Mouse (Mus musculus): ENCODE data around the gene Ccr1. TPM values are rescaled to one million over a fixed set of nuclear protein-coding genes. Genes with fewer than 3 reads are reported as not detected.

Gene Ccr1
- polyA plus RNA-seq, 1 experiment from 2014 or later: 1.9 TPM

DNA sequence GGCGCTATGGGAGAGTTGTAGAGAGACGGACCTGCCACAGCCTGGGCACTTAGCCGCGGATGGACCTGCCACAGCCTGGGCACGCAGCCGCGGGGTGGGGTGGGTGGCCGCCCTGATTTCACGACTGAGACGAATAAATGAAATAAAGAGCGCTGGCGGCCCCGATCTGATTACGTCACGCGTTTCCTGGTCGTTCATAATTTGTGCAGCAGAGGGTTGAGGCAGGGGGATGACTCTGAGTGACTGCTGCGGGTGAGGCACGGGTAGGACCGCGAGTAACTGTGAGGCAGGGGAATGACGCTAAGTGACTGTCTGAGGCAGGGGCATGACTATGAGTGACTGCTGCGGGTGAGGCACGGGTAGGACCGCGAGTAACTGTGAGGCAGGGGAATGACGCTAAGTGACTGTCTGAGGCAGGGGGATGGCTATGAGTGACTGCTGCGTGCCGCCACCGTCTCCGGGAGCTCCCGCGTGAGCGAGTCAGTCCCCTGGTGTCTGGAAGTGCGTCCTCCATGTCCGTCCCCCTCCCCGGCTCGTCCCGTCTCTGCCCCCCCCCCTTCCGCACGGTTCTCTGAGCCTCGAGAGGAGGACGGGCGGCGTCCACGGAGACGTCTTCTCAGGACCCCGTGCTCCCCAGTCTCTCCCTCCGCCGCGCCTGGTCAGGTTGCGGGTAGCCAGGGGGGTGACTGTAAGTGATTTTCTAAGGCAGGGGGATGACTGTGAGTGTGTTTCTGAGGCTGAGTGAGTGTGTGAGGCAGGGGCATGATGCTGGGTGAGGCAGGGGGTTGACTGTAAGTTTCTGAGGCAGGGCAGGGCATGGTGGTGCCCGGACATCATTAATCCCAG, 45.1 kb downstream of the Ccr1 start:
- H3K4me2 ChIP-seq: peak overlapping the region; percentile 89
- WGBS: under 1% methylated on average over 48 of the region's 53 CpGs
- H3K27me3 ChIP-seq: peaks cover 8% of the 10 kb centered on the region; the same call in 1 of the 2 replicates
- 0 out of 2 replicates have a peak overlapping the region, but pooled peaks have one; percentile 6 for H3K27ac ChIP-seq
- H3K9me3 ChIP-seq (replicated peaks): no peaks in the 10 kb centered on the region
- H3K9ac ChIP-seq: peak overlapping the region; percentile 14
- no peaks in the 10 kb centered on the region for H3K36me3 ChIP-seq
- peak overlapping the region; percentile 64 for H3K4me3 ChIP-seq (replicated peaks)
- H3K4me1 ChIP-seq: peaks cover 28% of the 10 kb centered on the region
- 0 out of 2 replicates have a peak, but pooled peaks have one; percentile 22 for ATAC-seq (replicated peaks; ENCODE audit: low FRiP score)

Other genes starting within 250 kb of the Ccr1 start
- 0.29 TPM in 1 of 2 replicates, not detected in the other for gene Cxcr6, start 162.2 kb downstream of the Ccr1 start, polyA plus RNA-seq (2015; fragmentation: Nextera tagmentation; extraction: Ambion mirVana)
- 12.4 and 15.1 TPM in 2 replicates for gene Fyco1, start 116.8 kb downstream of the Ccr1 start, polyA plus RNA-seq (2015; fragmentation: Nextera tagmentation; extraction: Ambion mirVana)
- gene Xcr1, start 106.7 kb downstream of the Ccr1 start, polyA plus RNA-seq (2015; fragmentation: Nextera tagmentation; extraction: Ambion mirVana): not detected in 2 replicates
- gene Ccr1l1, start 9.7 kb upstream of the Ccr1 start, polyA plus RNA-seq (2015; fragmentation: Nextera tagmentation; extraction: Ambion mirVana): not detected in 2 replicates
- 0.08 and 0.15 TPM in 2 replicates for gene Ccr3, start 53.3 kb upstream of the Ccr1 start, polyA plus RNA-seq (2015; fragmentation: Nextera tagmentation; extraction: Ambion mirVana)
- 2.2 and 2.6 TPM in 2 replicates for gene Ccr2, start 133.3 kb upstream of the Ccr1 start, polyA plus RNA-seq (2015; fragmentation: Nextera tagmentation; extraction: Ambion mirVana)
- 0.18 and 0.65 TPM in 2 replicates for gene Ccr5, start 152.9 kb upstream of the Ccr1 start, polyA plus RNA-seq (2015; fragmentation: Nextera tagmentation; extraction: Ambion mirVana)

Measured in kidney, embryonic 15.5 days (tissue).